Mouse (Mus musculus) olfactory bulb, adult 2 months (tissue): ENCODE data around the gene Fam13a.

ENCODE experiments used
- CTCF ChIP-seq: fragments of 200-500 bp; IDR thresholded peaks from 2 replicates; pipeline ENCODE4 v1.5.1; 2012; ENCODE audit warnings: low read depth, mild to moderate bottlenecking, low read length, moderate library complexity; ENCODE audit not compliant: insufficient read depth
- POLR2A ChIP-seq: fragments of 200-500 bp; IDR thresholded peaks from 2 replicates; pipeline ENCODE4 v1.6.1; 2012; ENCODE audit warnings: mild to moderate bottlenecking, low read depth, low read length, moderate library complexity; ENCODE audit not compliant: insufficient read depth

GRCm38 (mm10) chr6:59024806-59025205 lies 457 bp upstream of the Fam13a start:
- TF ChIP-seq POLR2A (no peak), CTCF (no peak)
